Mouse (Mus musculus): ENCODE data around the gene Spata33.

DNA sequence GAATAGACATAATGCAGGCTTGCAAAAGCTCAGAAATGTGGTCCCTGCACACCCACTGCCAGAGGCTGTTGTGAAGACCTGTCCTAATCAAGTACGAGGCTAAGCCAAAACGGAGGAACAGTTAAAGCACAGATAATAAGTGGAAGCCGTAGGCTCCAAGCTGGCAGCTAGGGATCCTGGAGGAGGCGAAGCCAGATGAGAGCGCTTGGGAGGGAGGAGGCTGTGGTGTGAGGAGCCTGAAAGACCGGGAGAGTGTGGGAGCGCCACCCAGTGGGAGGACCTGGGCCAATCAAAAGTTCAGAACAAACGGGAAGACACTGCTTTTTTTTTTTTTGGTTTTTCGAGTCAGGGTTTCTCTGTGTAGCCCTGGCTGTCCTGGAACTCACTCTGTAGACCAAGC lies 22.0 kb upstream of the Spata33 start:
- TF ChIP-seq CTCF (IDR thresholded peaks at IDR 0.05; ENCODE audit: low read depth) (peak; percentile 79), EP300 (IDR thresholded peaks at IDR 0.05; ENCODE audit: low read depth) (no peak)

Data from liver, embryonic 14.5 days (tissue).